8 mouse cellular contexts compared by ENCODE assay signal in genomic region chr9:97068201-97069095, GRCm38 (mm10). TPM values are rescaled to one million over a fixed set of nuclear protein-coding genes. Genes with fewer than 3 reads are reported as not detected.
DNase-seq lines count a peak whose midpoint lies in the region; ATAC-seq and TF ChIP-seq lines count a peak whose summit lies in the region.

No protein-coding gene starts in this region.

- H3K27ac ChIP-seq in left cerebral cortex, adult 2 months: no peak overlapping the region

- peak; percentile 65 for ATAC-seq in activated CD4-positive, CD25-positive, alpha-beta regulatory T cell, adult 4 months
- ATAC-seq in inflammation-experienced regulatory T-cells, adult 6 months: peak; percentile 82
- peak; percentile 92 for ATAC-seq in megakaryocyte, adult 5-6 weeks (ENCODE audit: poor library complexity, severe bottlenecking)

- no peak overlapping the region for H3K4me3 ChIP-seq in left cerebral cortex, adult 2 months

- intact Hi-C loops in left cerebral cortex, adult 2 months (cut with DNase I): loop anchor here (1.0 to 5.0 kb wide), 3 partner anchors 51 to 152 kb away; partner anchors contain the start of gene Spsb4

- DNase-seq in cerebellum, postnatal 4 days (ENCODE audit: low spot score in 2 of 2): peak; percentile 70 to 88
- peak; percentile 59 to 71 for DNase-seq in gastrocnemius, adult 8-10 months (ENCODE audit: low spot score in 2 of 2)
- DNase-seq in left cerebral cortex, adult 2 months (ENCODE audit: extremely low spot score in 1 of 2, low spot score in 2 of 2): peak; percentile 79 to 81
- peak; percentile 91 to 93 for DNase-seq in right cerebral cortex, adult 2 months (ENCODE audit: low spot score in 2 of 2)
- DNase-seq in urinary bladder, postnatal 4 days (ENCODE audit: low spot score in 2 of 2): peak; percentile 52 to 85

- peak; percentile 88 for TF ChIP-seq CTCF in left cerebral cortex, adult 2 months (IDR thresholded peaks at IDR 0.05)

RNA-seq across cellular contexts. Expression of gene Slc25a36, which starts 42.5 kb away (rescaled TPM):
- 10 to 100 TPM; 50.2 to 59.9 TPM for polyA plus RNA-seq in activated CD4-positive, CD25-positive, alpha-beta regulatory T cell, adult 4 months (2017; shearing (Covaris generic))
- total RNA-seq in gastrocnemius, adult 8-10 months (2022): 10 to 100 TPM; 20.0 to 43.6 (median 25.2) TPM
- 10 to 100 TPM; 50.7 to 93.2 (median 65.7) TPM for polyA plus RNA-seq in inflammation-experienced regulatory T-cells, adult 6 months (2017; shearing (Covaris generic))
- 10 to 100 TPM; 78.6 to 79.4 TPM for total RNA-seq in left cerebral cortex, adult 2 months (2021)
- 44.6 and 57.4 TPM in 2 replicates for total RNA-seq in megakaryocyte, adult 5-6 weeks (2015)
- 42.2 and 57.0 TPM in 2 replicates for total RNA-seq in megakaryocyte, adult 5-6 weeks (2017)

RNA-seq across cellular contexts. Expression of gene Spsb4, which starts 49.8 kb away (rescaled TPM):
- polyA plus RNA-seq in activated CD4-positive, CD25-positive, alpha-beta regulatory T cell, adult 4 months (2017; shearing (Covaris generic)): under 1 TPM in 1 of 2 experiments, not detected in 1; 0.22 TPM
- 1 to 10 TPM in 2 of 4 experiments, under 1 TPM in 2; 0.86 to 1.7 (median 1.1) TPM for total RNA-seq in gastrocnemius, adult 8-10 months (2022)
- polyA plus RNA-seq in inflammation-experienced regulatory T-cells, adult 6 months (2017; shearing (Covaris generic)): under 1 TPM in 1 of 3 experiments, not detected in 2; 0.16 TPM
- 1 to 10 TPM; 5.2 to 5.6 TPM for total RNA-seq in left cerebral cortex, adult 2 months (2021)
- 3.1 and 4.4 TPM in 2 replicates for total RNA-seq in megakaryocyte, adult 5-6 weeks (2015)
- total RNA-seq in megakaryocyte, adult 5-6 weeks (2017): 4.1 and 4.2 TPM in 2 replicates
